Comparison of ENCODE assay signal across 11 mouse cellular contexts in genomic region chrX:101126977-101127376, GRCm38 (mm10). TPM values are rescaled to one million over a fixed set of nuclear protein-coding genes. Genes with fewer than 3 reads are reported as not detected.
A peak's percentile ranks its signal among the peaks of the same experiment; 100 is the strongest.
DNase-seq lines count a peak whose midpoint lies in the region; ATAC-seq and TF ChIP-seq lines count a peak whose summit lies in the region.
"Had no signal": no experiment of that assay in that cellular context is flagged by ENCODE, and none has a peak within 500 bp of the region (broad histone marks: within the 10 kb centered on the region; RNA-seq: fewer than 3 reads in every experiment).

No protein-coding gene starts in this region.

- CTCF ChIA-PET in Patski (lab: Charles Lee): interaction anchor here (2.0 kb wide), 1 partner anchor 203 kb away, joined by 12 read pairs; no protein-coding TSS in a partner anchor

- no peaks in the 10 kb centered on the region for H3K36me3 ChIP-seq in forebrain, embryonic 14.5 days (ENCODE audit: control insufficient read depth, insufficient read depth, low read length)
- no peaks in the 10 kb centered on the region for H3K36me3 ChIP-seq in forebrain, embryonic 16.5 days (ENCODE audit: control insufficient read depth, insufficient read depth)
- no peaks in the 10 kb centered on the region for H3K36me3 ChIP-seq in liver, postnatal 0 days (replicated peaks; ENCODE audit: insufficient read depth, low read length)
- H3K36me3 ChIP-seq: midbrain, embryonic 10.5 days had no signal

- no peaks in the 10 kb centered on the region for H3K4me1 ChIP-seq in forebrain, embryonic 14.5 days (ENCODE audit: control insufficient read depth, insufficient read depth, low read length)
- H3K4me1 ChIP-seq in forebrain, embryonic 16.5 days (replicated peaks; ENCODE audit: control insufficient read depth, insufficient read depth, low read length): no peaks in the 10 kb centered on the region
- H3K4me1 ChIP-seq in liver, postnatal 0 days (ENCODE audit: insufficient read depth): no peaks in the 10 kb centered on the region
- H3K4me1 ChIP-seq: midbrain, embryonic 10.5 days had no signal

- in situ Hi-C loops in Patski (cut with MboI; ENCODE audit: low pct_unique_long_range_greater_than_20kb): loop anchor here (25.0 kb wide), 1 partner anchor 385 kb away; no protein-coding TSS in a partner anchor

- H3K9ac ChIP-seq in forebrain, embryonic 14.5 days (ENCODE audit: low read length): no peak overlapping the region
- H3K9ac ChIP-seq in forebrain, embryonic 16.5 days (replicated peaks; ENCODE audit: low read depth, low read length): no peak overlapping the region
- no peak overlapping the region for H3K9ac ChIP-seq in liver, postnatal 0 days (replicated peaks)

- peak; percentile 22 for DNase-seq in forebrain, embryonic 14.5 days (ENCODE audit: low spot score)
- peak; percentile 11 for DNase-seq in liver, postnatal 0 days
- DNase-seq in liver: no peak
- peak; percentile 30 for DNase-seq in Patski (ENCODE audit: low read depth, low spot score)
- peak; percentile 8 to 23 for DNase-seq in lung, postnatal 4 days
- no peak for DNase-seq in cerebellum, postnatal 14 days
- no peak for DNase-seq in cerebellum, adult 11-12 months

- POLR2A ChIA-PET in Patski (lab: Charles Lee): no interaction called here

- 65% methylated on average over 2 of the region's 2 CpGs for WGBS in forebrain, embryonic 14.5 days
- 48% methylated on average over 2 of the region's 2 CpGs for WGBS in forebrain, embryonic 16.5 days
- 44% methylated on average over 2 of the region's 2 CpGs for WGBS in liver, postnatal 0 days (ENCODE audit: insufficient replicate concordance)

- no peak for TF ChIP-seq CTCF in liver, postnatal 0 days (IDR thresholded peaks at IDR 0.05; ENCODE audit: low read depth)
- no peak for TF ChIP-seq CTCF in Patski (IDR thresholded peaks at IDR 0.05)

- no peaks in the 10 kb centered on the region for H3K9me3 ChIP-seq in forebrain, embryonic 14.5 days (replicated peaks; ENCODE audit: control insufficient read depth, low read length)
- H3K9me3 ChIP-seq in forebrain, embryonic 16.5 days (ENCODE audit: control insufficient read depth, low read length): no peaks in the 10 kb centered on the region
- H3K9me3 ChIP-seq in liver, postnatal 0 days (ENCODE audit: low read length): no peaks in the 10 kb centered on the region
- H3K9me3 ChIP-seq: midbrain, embryonic 10.5 days had no signal

- H3K4me2 ChIP-seq in forebrain, embryonic 14.5 days (ENCODE audit: low read length): no peak overlapping the region
- no peak overlapping the region for H3K4me2 ChIP-seq in forebrain, embryonic 16.5 days (ENCODE audit: low read length)
- H3K4me2 ChIP-seq in liver, postnatal 0 days (ENCODE audit: low read depth, low read length): no peak overlapping the region
- H3K4me2 ChIP-seq: liver, embryonic 11.5 days had no signal

- no peak for TF ChIP-seq EP300 in liver, postnatal 0 days (IDR thresholded peaks at IDR 0.05; ENCODE audit: low read depth)

- H3K4me3 ChIP-seq in forebrain, embryonic 14.5 days (ENCODE audit: low read depth, low read length): no peak overlapping the region
- no peak overlapping the region for H3K4me3 ChIP-seq in forebrain, embryonic 16.5 days (replicated peaks; ENCODE audit: low read length)
- H3K4me3 ChIP-seq in liver, postnatal 0 days (ENCODE audit: low read depth, low read length): no peak overlapping the region
- H3K4me3 ChIP-seq: erythroblast, embryonic 14.5 days; midbrain, embryonic 10.5 days had no signal

- no peak overlapping the region for H3K27ac ChIP-seq in forebrain, embryonic 14.5 days (ENCODE audit: low read depth, low read length)
- H3K27ac ChIP-seq in forebrain, embryonic 16.5 days (ENCODE audit: low read length): no peak overlapping the region
- H3K27ac ChIP-seq in liver, postnatal 0 days (ENCODE audit: low read depth): no peak overlapping the region
- H3K27ac ChIP-seq: midbrain, embryonic 10.5 days had no signal

- ATAC-seq in forebrain, embryonic 14.5 days: no peak
- no peak for ATAC-seq in forebrain, embryonic 16.5 days
- ATAC-seq in liver, postnatal 0 days: peak; percentile 47; the same call in 1 of the 2 replicates
- ATAC-seq in Patski: peak; percentile 40

- no peaks in the 10 kb centered on the region for H3K27me3 ChIP-seq in forebrain, embryonic 14.5 days (replicated peaks; ENCODE audit: control insufficient read depth, insufficient read depth, low read length)
- no peaks in the 10 kb centered on the region for H3K27me3 ChIP-seq in forebrain, embryonic 16.5 days (replicated peaks; ENCODE audit: control insufficient read depth, insufficient read depth, low read length)
- H3K27me3 ChIP-seq in liver, postnatal 0 days (ENCODE audit: insufficient read depth, low read length): no peaks in the 10 kb centered on the region
- no peaks in the 10 kb centered on the region for H3K27me3 ChIP-seq in Patski

RNA-seq across cellular contexts. Expression of gene Slc7a3, which starts 41.2 kb away (rescaled TPM):
- 1.9 and 2.2 TPM in 2 replicates for polyA plus RNA-seq in forebrain, embryonic 14.5 days (2014; fragmentation: Nextera tagmentation; extraction: Ambion mirVana)
- 2.1 and 5.1 TPM in 2 replicates for polyA plus RNA-seq in forebrain, embryonic 16.5 days (2015; fragmentation: Nextera tagmentation; extraction: Ambion mirVana)
- polyA plus RNA-seq in liver, postnatal 0 days (2015; fragmentation: Nextera tagmentation; extraction: Ambion mirVana): 0.13 and 0.28 TPM in 2 replicates
- 0.59 TPM for polyA plus RNA-seq in Patski (2021)

Comparison
In these comparisons a context has a peak if more than half of its experiments do, and no peak if none do; other contexts are left out.
1. DNase-seq: peak in forebrain, embryonic 14.5 days (single experiment), liver, postnatal 0 days (single experiment), Patski (single experiment) and lung, postnatal 4 days (2 of 2); none in liver (single experiment), cerebellum, postnatal 14 days (0 of 2) and cerebellum, adult 11-12 months (single experiment).
2. ATAC-seq: peak in liver, postnatal 0 days (single experiment) and Patski (single experiment); none in forebrain, embryonic 14.5 days (single experiment) and forebrain, embryonic 16.5 days (single experiment).